Mouse (Mus musculus) CH12.LX (cell line): ENCODE data around the gene Ptger3.

Experiments
- CTCF ChIP-seq, 2 experiments: IDR thresholded peaks in 1 of 2; conservative IDR thresholded peaks in 1 of 2; 2 replicates each; pipeline ENCODE4 v1.5.1; 2011 to 2012; ENCODE audit warnings: low read depth in 2 of 2, low read length in 2 of 2, improper control_type of control experiment in 1 of 2, inconsistent platforms in 1 of 2, mild to moderate bottlenecking in 1 of 2, moderate library complexity in 1 of 2
- EP300 ChIP-seq: IDR thresholded peaks from 2 replicates; pipeline ENCODE4 v1.6.1; 2011; ENCODE audit warnings: low read length, improper control_type of control experiment
- ETS1 ChIP-seq: conservative IDR thresholded peaks from 2 replicates; pipeline ENCODE4 v1.6.1; 2012; ENCODE audit warnings: low read depth, mild to moderate bottlenecking, inconsistent platforms, low read length, improper control_type of control experiment, moderate library complexity
- GABPA ChIP-seq: IDR thresholded peaks from 2 replicates; pipeline ENCODE4 v1.6.1; 2012; ENCODE audit warnings: low read depth, low read length, improper control_type of control experiment, inconsistent platforms; ENCODE audit not compliant: insufficient replicate concordance
- JUND ChIP-seq: conservative IDR thresholded peaks from 2 replicates; pipeline ENCODE4 v1.6.1; 2011; ENCODE audit warnings: low read depth, low read length, improper control_type of control experiment
- POLR2A ChIP-seq: IDR thresholded peaks from 2 replicates; pipeline ENCODE4 v1.6.1; 2011; ENCODE audit warnings: low read depth, mild to moderate bottlenecking, improper control_type of control experiment, low read length
- RAD21 ChIP-seq: IDR thresholded peaks from 2 replicates; pipeline ENCODE4 v1.6.1; 2011; ENCODE audit warnings: low read depth, mild to moderate bottlenecking, low read length, improper control_type of control experiment, moderate library complexity
- SMC3 ChIP-seq: IDR thresholded peaks from 2 replicates; pipeline ENCODE4 v1.6.1; 2011; ENCODE audit warnings: low read depth, low read length, improper control_type of control experiment
- USF1 ChIP-seq: IDR thresholded peaks from 2 replicates; pipeline ENCODE4 v1.6.1; 2014; ENCODE audit warnings: low read depth, mild to moderate bottlenecking, inconsistent platforms, low read length, improper control_type of control experiment

DNA sequence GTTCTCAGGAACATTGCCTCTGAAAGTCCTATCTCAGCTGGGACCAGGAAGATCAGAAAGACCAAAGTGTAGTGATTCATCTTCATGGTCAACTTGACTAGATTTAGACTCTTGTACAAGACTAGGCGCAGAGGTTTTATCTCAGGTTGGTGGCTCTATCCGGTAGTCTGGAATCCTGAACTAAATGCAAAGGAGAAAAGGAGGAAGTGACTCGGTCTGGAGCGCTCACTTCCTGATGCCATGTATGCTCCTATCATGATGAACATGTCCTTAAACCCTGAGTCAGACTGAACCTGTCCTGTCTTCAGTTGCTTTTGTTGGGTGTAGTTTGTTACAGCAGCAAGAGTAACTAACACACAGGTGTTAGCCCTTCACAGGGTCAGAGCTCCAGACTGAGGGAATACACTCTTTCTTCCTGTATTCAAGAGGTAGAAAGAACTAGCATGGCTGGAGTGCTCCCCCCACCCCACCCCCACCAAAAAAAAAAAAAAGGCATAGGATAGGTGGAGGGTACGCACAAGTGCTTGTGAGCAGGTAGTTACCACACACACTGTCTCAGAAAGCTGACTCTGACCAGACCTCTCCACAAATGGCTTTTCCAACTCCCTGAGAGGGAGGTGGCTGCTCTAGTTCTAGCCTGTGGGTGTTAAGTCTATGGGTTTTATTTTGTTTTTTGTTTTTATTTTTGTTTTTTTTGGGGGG lies 11.9 kb downstream of the Ptger3 start:
- TF ChIP-seq GABPA (no peak), JUND (no peak), ETS1 (no peak), POLR2A (no peak), USF1 (no peak), SMC3 (no peak), RAD21 (no peak), EP300 (no peak), CTCF (conservative IDR thresholded peaks at IDR 0.05 in 1 of 2, IDR thresholded peaks at IDR 0.05 in 1 of 2; ENCODE audit: low read depth in 2 of 2, low read length in 2 of 2) (no peak)
